Mouse (Mus musculus) neural tube, embryonic 11.5 days (tissue): ENCODE results near the gene Pigb. TPM values are rescaled to one million over a fixed set of nuclear protein-coding genes. Genes with fewer than 3 reads are reported as not detected.

Experiments used
- ATAC-seq: fragments of 200-750 bp; cut with Nextera tagmentation; 2 replicates; pipeline ENCODE4 v1.8.0; 2017; ENCODE audit warnings: moderate number of reproducible peaks, mild to moderate bottlenecking, moderate TSS enrichment, moderate library complexity; ENCODE audit not compliant: insufficient read depth, low FRiP score, low TSS enrichment
- DNase-seq: peaks from one replicate; pipeline ENCODE4 v3.0.0-alpha.2; 2015; ENCODE audit warnings: low spot score
- H3K27ac ChIP-seq: fragments of 300-500 bp; sonication (generic); 2 replicates; pipeline ENCODE4 v1.5.1; 2014; ENCODE audit warnings: low read depth, mild to moderate bottlenecking, low read length
- H3K27me3 ChIP-seq: fragments of 300-500 bp; sonication (generic); 2 replicates; pipeline ENCODE4 v1.6.1; 2014; ENCODE audit warnings: mild to moderate bottlenecking, low read length, mixed read lengths; ENCODE audit not compliant: control insufficient read depth, insufficient read depth
- H3K36me3 ChIP-seq: fragments of 300-500 bp; sonication (generic); 2 replicates; pipeline ENCODE4 v1.6.1; 2014; ENCODE audit warnings: mild to moderate bottlenecking, low read length, moderate library complexity, mixed read lengths; ENCODE audit not compliant: control insufficient read depth, insufficient read depth
- H3K4me1 ChIP-seq: fragments of 300-500 bp; sonication (generic); 2 replicates; pipeline ENCODE4 v1.6.1; 2014; ENCODE audit warnings: low read length, mixed read lengths; ENCODE audit not compliant: control insufficient read depth, insufficient read depth
- H3K4me2 ChIP-seq: fragments of 300-500 bp; sonication (generic); 2 replicates; pipeline ENCODE4 v1.6.1; 2014; ENCODE audit warnings: low read depth, mild to moderate bottlenecking, moderate library complexity
- H3K4me3 ChIP-seq: fragments of 300-500 bp; sonication (generic); 2 replicates; pipeline ENCODE4 v1.5.1; 2014; ENCODE audit warnings: low read depth, low read length
- H3K9ac ChIP-seq: fragments of 300-500 bp; sonication (generic); 2 replicates; pipeline ENCODE4 v1.6.1; 2014; ENCODE audit warnings: mild to moderate bottlenecking, low read length
- H3K9me3 ChIP-seq: fragments of 300-500 bp; sonication (generic); 2 replicates; pipeline ENCODE4 v1.6.1; 2016; ENCODE audit warnings: low read length; ENCODE audit not compliant: control insufficient read depth
- WGBS: fragments of 180-500 bp; shearing (Covaris S2); extraction: QIAGEN DNeasy Blood & Tissue Kit; methylation state at CpG from one replicate; pipeline ENCODE4 v1.1.7; 2014; 5-methylcytosine and 5-hydroxymethylcytosine counted together
- polyA plus RNA-seq: library from polyadenylated mRNA; unstranded; fragments of >200 nt; fragmentation: Nextera tagmentation; extraction: Ambion mirVana; gene quantifications from 2 replicates; pipeline ENCODE4 v1.2.1, GENCODE M21; 2014

Pigb gene
- polyA plus RNA-seq, 1 experiment from 2014 or later: 17.7 TPM

- no peak overlapping the region for H3K27ac ChIP-seq
- H3K27me3 ChIP-seq: no peaks in the 10 kb centered on the region
- ATAC-seq (no peak), DNase-seq (no peak)
- H3K4me1 ChIP-seq: no peaks in the 10 kb centered on the region
- no peaks in the 10 kb centered on the region for H3K36me3 ChIP-seq
- H3K9ac ChIP-seq: no peak overlapping the region
- H3K4me2 ChIP-seq: no peak overlapping the region
- 92% methylated on average over 2 of the region's 2 CpGs for WGBS
- no peak overlapping the region for H3K4me3 ChIP-seq
- H3K9me3 ChIP-seq: no peaks in the 10 kb centered on the region
Measured at GRCm38 (mm10) chr9:72991420-72991819, 48.8 kb downstream of the Pigb start.

GRCm38 (mm10) chr9:72988706-72989105 lies 51.5 kb downstream of the Pigb start:
- no peak overlapping the region for H3K27ac ChIP-seq
- H3K9ac ChIP-seq: no peak overlapping the region
- DNase-seq (no peak), ATAC-seq (no peak)
- H3K27me3 ChIP-seq: no peaks in the 10 kb centered on the region
- WGBS: 85% methylated on average over 5 of the region's 5 CpGs
- no peak overlapping the region for H3K4me2 ChIP-seq
- no peaks in the 10 kb centered on the region for H3K36me3 ChIP-seq
- H3K9me3 ChIP-seq: no peaks in the 10 kb centered on the region
- no peaks in the 10 kb centered on the region for H3K4me1 ChIP-seq
- no peak overlapping the region for H3K4me3 ChIP-seq

- Histone ChIP-seq H3K27me3 (no peaks in the 10 kb centered on the region), H3K4me3 (no peak overlapping the region), H3K9ac (no peak overlapping the region), H3K4me1 (no peaks in the 10 kb centered on the region), H3K27ac (no peak overlapping the region), H3K36me3 (no peaks in the 10 kb centered on the region), H3K4me2 (no peak overlapping the region), H3K9me3 (no peaks in the 10 kb centered on the region)
- DNase-seq (no peak), ATAC-seq (no peak)
- 71% methylated on average over 3 of the region's 3 CpGs for WGBS
Measured at GRCm38 (mm10) chr9:72987703-72988102, 52.5 kb downstream of the Pigb start.

DNA sequence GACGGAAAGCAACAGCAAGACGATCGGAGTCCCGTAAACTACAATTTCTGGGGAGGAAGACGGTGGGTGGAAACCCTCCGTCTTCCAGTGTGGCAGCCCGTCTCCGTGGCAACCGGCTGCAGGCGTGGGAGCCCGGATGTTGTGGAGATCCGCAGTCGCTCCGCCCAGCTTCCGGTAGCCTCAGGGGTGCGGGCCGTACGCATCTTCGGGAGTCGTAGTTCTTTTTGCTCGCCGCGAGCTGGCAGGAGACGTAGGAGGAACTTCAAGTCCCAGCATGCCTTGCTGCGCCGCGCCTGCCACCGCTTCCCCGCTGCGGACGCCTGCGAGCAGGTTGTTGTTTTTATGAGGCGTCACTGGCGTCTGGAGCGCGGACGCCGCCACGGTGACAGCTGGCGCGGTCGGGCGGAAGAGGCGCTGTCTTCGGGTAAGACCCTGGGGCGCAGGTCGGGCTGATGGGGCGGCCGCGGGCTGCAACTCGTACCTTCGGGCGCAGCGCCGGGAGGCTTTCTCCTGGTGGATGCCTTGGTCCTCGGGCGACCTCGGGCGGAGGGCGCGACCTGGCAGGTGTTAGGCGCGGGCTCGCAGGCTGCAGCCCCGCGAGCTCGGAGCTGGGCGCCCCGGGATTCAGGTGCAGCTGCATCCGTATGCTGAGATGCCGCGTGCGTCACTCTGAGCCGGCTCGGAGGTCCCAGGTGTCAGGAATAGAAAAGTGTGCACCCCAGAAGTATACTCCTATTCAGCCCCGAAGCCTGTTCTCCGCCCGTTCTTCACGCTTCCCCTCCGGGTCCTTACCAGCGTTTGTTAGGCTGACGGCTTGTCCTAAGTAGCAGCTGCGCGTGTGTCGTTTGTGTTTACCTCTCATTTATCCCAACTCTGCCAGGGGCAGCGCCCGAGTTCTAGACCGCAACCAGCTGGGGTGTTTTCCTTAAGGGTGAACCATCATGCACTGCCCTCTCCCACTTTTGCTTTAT lies 54.6 kb downstream of the Pigb start, which contains the start of the genes Ccpg1os and Ccpg1:
TSS of gene Ccpg1os (minus strand) at position 133 of the 971 bp plus-strand sequence.
TSS of gene Ccpg1 (plus strand) at position 180 of the 971 bp plus-strand sequence.
- H3K4me1 ChIP-seq: no peaks in the 10 kb centered on the region
- peak; percentile 98 for ATAC-seq
- under 1% methylated on average over 88 of the region's 88 CpGs for WGBS
- peak within 1 kb of the TSS; percentile 79 for H3K4me3 ChIP-seq
- H3K4me2 ChIP-seq: peak within 1 kb of the TSS; percentile 89
- H3K27ac ChIP-seq: peak within 1 kb of the TSS; percentile 83
- no peaks in the 10 kb centered on the region for H3K36me3 ChIP-seq
- no peaks in the 10 kb centered on the region for H3K27me3 ChIP-seq
- DNase-seq: peak; percentile 96
- no peaks in the 10 kb centered on the region for H3K9me3 ChIP-seq
- H3K9ac ChIP-seq: peak within 1 kb of the TSS; percentile 75

GRCm38 (mm10) chr9:72983066-72983465 lies 57.1 kb downstream of the Pigb start:
- no peak overlapping the region for H3K9ac ChIP-seq
- no peak overlapping the region for H3K4me3 ChIP-seq
- no peaks in the 10 kb centered on the region for H3K36me3 ChIP-seq
- WGBS: 59% methylated on average over 2 of the region's 2 CpGs
- H3K27me3 ChIP-seq: no peaks in the 10 kb centered on the region
- DNase-seq (no peak), ATAC-seq (no peak)
- H3K4me2 ChIP-seq: no peak overlapping the region
- H3K27ac ChIP-seq: no peak overlapping the region
- H3K4me1 ChIP-seq: no peaks in the 10 kb centered on the region
- no peaks in the 10 kb centered on the region for H3K9me3 ChIP-seq

DNA sequence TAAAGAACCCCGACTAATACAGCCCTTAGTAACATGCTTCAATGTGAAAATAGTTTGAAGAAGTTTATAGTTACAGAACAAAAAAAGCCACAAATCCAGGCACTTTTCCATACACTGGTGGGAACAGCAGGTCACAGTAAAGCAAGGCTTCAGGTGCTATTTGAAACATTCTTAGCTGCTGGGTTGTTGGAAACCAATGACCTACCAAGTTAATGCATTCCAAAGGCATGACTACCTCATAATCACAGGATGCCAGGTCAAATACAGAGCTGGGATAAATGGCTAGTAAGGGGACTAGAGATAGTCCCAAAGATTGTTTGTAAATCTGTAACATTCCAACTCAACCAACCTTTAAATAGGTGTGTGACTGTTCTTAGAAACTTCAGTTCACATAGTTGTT lies 64.9 kb downstream of the Pigb start:
- H3K9me3 ChIP-seq: no peaks in the 10 kb centered on the region
- no peaks in the 10 kb centered on the region for H3K27me3 ChIP-seq
- ATAC-seq (no peak), DNase-seq (no peak)
- H3K27ac ChIP-seq: no peak overlapping the region
- no peak overlapping the region for H3K9ac ChIP-seq
- 88% methylated on average over 1 of the region's 1 CpGs for WGBS
- H3K4me1 ChIP-seq: no peaks in the 10 kb centered on the region
- no peak overlapping the region for H3K4me2 ChIP-seq
- H3K4me3 ChIP-seq: no peak overlapping the region
- H3K36me3 ChIP-seq: no peaks in the 10 kb centered on the region

GRCm38 (mm10) chr9:72974734-72975133 lies 65.4 kb downstream of the Pigb start:
- H3K9ac ChIP-seq: no peak overlapping the region
- no peaks in the 10 kb centered on the region for H3K9me3 ChIP-seq
- no peaks in the 10 kb centered on the region for H3K36me3 ChIP-seq
- no peak for ATAC-seq
- no peak overlapping the region for H3K4me2 ChIP-seq
- no peak overlapping the region for H3K27ac ChIP-seq
- 79% methylated on average over 5 of the region's 5 CpGs for WGBS
- no peak for DNase-seq
- H3K4me3 ChIP-seq: no peak overlapping the region
- H3K27me3 ChIP-seq: no peaks in the 10 kb centered on the region
- no peaks in the 10 kb centered on the region for H3K4me1 ChIP-seq

DNA sequence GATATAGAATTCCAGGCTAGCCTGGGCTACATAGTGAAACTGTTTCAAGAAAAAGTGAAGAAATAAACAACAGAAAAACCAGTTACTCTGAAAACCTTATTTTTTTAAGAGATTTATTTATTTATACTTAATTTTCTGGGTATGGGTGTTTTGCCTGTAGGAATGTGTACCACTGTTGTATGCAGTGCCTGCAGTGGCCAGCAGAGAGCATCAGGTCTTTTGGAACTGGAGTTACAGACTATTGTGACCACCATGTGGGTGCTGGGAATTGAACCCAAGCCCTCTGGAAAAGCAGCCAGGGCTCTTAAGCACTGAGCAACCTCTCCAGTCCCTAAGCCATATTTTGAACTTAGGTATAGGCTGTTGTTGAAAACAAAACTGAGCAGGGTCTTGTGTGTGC lies 67.2 kb downstream of the Pigb start:
- Histone ChIP-seq H3K36me3 (no peaks in the 10 kb centered on the region), H3K9ac (no peak overlapping the region), H3K4me1 (no peaks in the 10 kb centered on the region), H3K27me3 (no peaks in the 10 kb centered on the region), H3K4me3 (no peak overlapping the region), H3K4me2 (no peak overlapping the region), H3K27ac (no peak overlapping the region), H3K9me3 (no peaks in the 10 kb centered on the region)
- no peak for ATAC-seq
- no peak for DNase-seq

- WGBS: 86% methylated on average over 5 of the region's 5 CpGs
- Histone ChIP-seq H3K4me3 (no peak overlapping the region), H3K36me3 (no peaks in the 10 kb centered on the region), H3K4me2 (no peak overlapping the region), H3K27ac (no peak overlapping the region), H3K4me1 (no peaks in the 10 kb centered on the region), H3K9ac (no peak overlapping the region), H3K9me3 (no peaks in the 10 kb centered on the region), H3K27me3 (no peaks in the 10 kb centered on the region)
- DNase-seq (no peak), ATAC-seq (no peak)
Measured at GRCm38 (mm10) chr9:72972435-72972834, 67.7 kb downstream of the Pigb start.
